Mouse (Mus musculus): Measurements from ENCODE around the gene Ntrk1. TPM values are rescaled to one million over a fixed set of nuclear protein-coding genes. Genes with fewer than 3 reads are reported as not detected.

Ntrk1 gene
- polyA plus RNA-seq, 1 experiment from 2014 or later: 0.15 TPM

GRCm38 (mm10) chr3:87738906-87739305 lies 56.1 kb downstream of the Ntrk1 start:
- Histone ChIP-seq H3K4me2 (ENCODE audit: low read length) (no peak overlapping the region), H3K4me3 (ENCODE audit: control insufficient read depth in 1 of 2, insufficient read depth in 1 of 2, low read depth in 1 of 2, low read length in 2 of 2) (no peak overlapping the region), H3K27ac (replicated peaks in 1 of 2; ENCODE audit: control insufficient read depth in 1 of 2, insufficient read depth in 1 of 2, low read depth in 2 of 2, low read length in 2 of 2) (no peak overlapping the region), H3K4me1 (ENCODE audit: control insufficient read depth in 2 of 2, insufficient read depth in 2 of 2, low read length in 2 of 2) (no peaks in the 10 kb centered on the region), H3K9me3 (ENCODE audit: control insufficient read depth, low read length) (no peaks in the 10 kb centered on the region), H3K9ac (ENCODE audit: low read length) (no peak overlapping the region), H3K36me3 (ENCODE audit: control insufficient read depth, insufficient read depth, low read length) (peaks cover 58% of the 10 kb centered on the region), H3K27me3 (ENCODE audit: control insufficient read depth, insufficient read depth, low read length) (no peaks in the 10 kb centered on the region)
- no peak for ATAC-seq (ENCODE audit: insufficient number of reproducible peaks, insufficient read depth, low FRiP score, low read depth)
- WGBS: 79% methylated on average over 5 of the region's 5 CpGs

GRCm38 (mm10) chr3:87735335-87735734 lies 59.6 kb downstream of the Ntrk1 start:
- no peak for ATAC-seq (ENCODE audit: insufficient number of reproducible peaks, insufficient read depth, low FRiP score, low read depth)
- H3K9me3 ChIP-seq (ENCODE audit: control insufficient read depth, low read length): no peaks in the 10 kb centered on the region
- H3K36me3 ChIP-seq (ENCODE audit: control insufficient read depth, insufficient read depth, low read length): peaks cover 90% of the 10 kb centered on the region
- no peaks in the 10 kb centered on the region for H3K4me1 ChIP-seq (ENCODE audit: control insufficient read depth in 2 of 2, insufficient read depth in 2 of 2, low read length in 2 of 2)
- 71% methylated on average over 9 of the region's 9 CpGs for whole genome bisulfite sequencing
- no peak overlapping the region for H3K27ac ChIP-seq (replicated peaks in 1 of 2; ENCODE audit: control insufficient read depth in 1 of 2, insufficient read depth in 1 of 2, low read depth in 2 of 2, low read length in 2 of 2)
- no peak overlapping the region for H3K9ac ChIP-seq (ENCODE audit: low read length)
- no peak overlapping the region for H3K4me2 ChIP-seq (ENCODE audit: low read length)
- no peaks in the 10 kb centered on the region for H3K27me3 ChIP-seq (ENCODE audit: control insufficient read depth, insufficient read depth, low read length)
- no peak overlapping the region for H3K4me3 ChIP-seq (ENCODE audit: control insufficient read depth in 1 of 2, insufficient read depth in 1 of 2, low read depth in 1 of 2, low read length in 2 of 2)

- no peak for ATAC-seq (ENCODE audit: insufficient number of reproducible peaks, insufficient read depth, low FRiP score, low read depth)
- no peak overlapping the region for H3K4me3 ChIP-seq (ENCODE audit: control insufficient read depth in 1 of 2, insufficient read depth in 1 of 2, low read depth in 1 of 2, low read length in 2 of 2)
- H3K27ac ChIP-seq (replicated peaks in 1 of 2; ENCODE audit: control insufficient read depth in 1 of 2, insufficient read depth in 1 of 2, low read depth in 2 of 2, low read length in 2 of 2): no peak overlapping the region
- WGBS: 67% methylated on average over 11 of the region's 11 CpGs
- H3K27me3 ChIP-seq (ENCODE audit: control insufficient read depth, insufficient read depth, low read length): no peaks in the 10 kb centered on the region
- H3K36me3 ChIP-seq (ENCODE audit: control insufficient read depth, insufficient read depth, low read length): peaks cover 96% of the 10 kb centered on the region
- H3K9me3 ChIP-seq (ENCODE audit: control insufficient read depth, low read length): no peaks in the 10 kb centered on the region
- no peak overlapping the region for H3K9ac ChIP-seq (ENCODE audit: low read length)
- H3K4me2 ChIP-seq (ENCODE audit: low read length): no peak overlapping the region
- no peaks in the 10 kb centered on the region for H3K4me1 ChIP-seq (ENCODE audit: control insufficient read depth in 2 of 2, insufficient read depth in 2 of 2, low read length in 2 of 2)
Observed at GRCm38 (mm10) chr3:87733984-87734761, 60.8 kb downstream of the Ntrk1 start.

- Histone ChIP-seq H3K27ac (replicated peaks in 1 of 2; ENCODE audit: control insufficient read depth in 1 of 2, insufficient read depth in 1 of 2, low read depth in 2 of 2, low read length in 2 of 2) (no peak overlapping the region), H3K4me2 (ENCODE audit: low read length) (no peak overlapping the region), H3K9ac (ENCODE audit: low read length) (no peak overlapping the region), H3K36me3 (ENCODE audit: control insufficient read depth, insufficient read depth, low read length) (peaks cover 99% of the 10 kb centered on the region), H3K4me3 (ENCODE audit: control insufficient read depth in 1 of 2, insufficient read depth in 1 of 2, low read depth in 1 of 2, low read length in 2 of 2) (no peak overlapping the region), H3K9me3 (ENCODE audit: control insufficient read depth, low read length) (no peaks in the 10 kb centered on the region), H3K27me3 (ENCODE audit: control insufficient read depth, insufficient read depth, low read length) (no peaks in the 10 kb centered on the region), H3K4me1 (ENCODE audit: control insufficient read depth in 2 of 2, insufficient read depth in 2 of 2, low read length in 2 of 2) (no peaks in the 10 kb centered on the region)
- no peak for ATAC-seq (ENCODE audit: insufficient number of reproducible peaks, insufficient read depth, low FRiP score, low read depth)
- WGBS: 62% methylated on average over 4 of the region's 4 CpGs
Observed at GRCm38 (mm10) chr3:87733098-87733497, 61.9 kb downstream of the Ntrk1 start.

- WGBS: 85% methylated on average over 6 of the region's 6 CpGs
- Histone ChIP-seq H3K27me3 (ENCODE audit: control insufficient read depth, insufficient read depth, low read length) (no peaks in the 10 kb centered on the region), H3K9ac (ENCODE audit: low read length) (no peak overlapping the region), H3K9me3 (ENCODE audit: control insufficient read depth, low read length) (no peaks in the 10 kb centered on the region), H3K27ac (replicated peaks in 1 of 2; ENCODE audit: control insufficient read depth in 1 of 2, insufficient read depth in 1 of 2, low read depth in 2 of 2, low read length in 2 of 2) (no peak overlapping the region), H3K4me1 (ENCODE audit: control insufficient read depth in 2 of 2, insufficient read depth in 2 of 2, low read length in 2 of 2) (no peaks in the 10 kb centered on the region), H3K36me3 (ENCODE audit: control insufficient read depth, insufficient read depth, low read length) (peaks cover 95% of the 10 kb centered on the region), H3K4me3 (ENCODE audit: control insufficient read depth in 1 of 2, insufficient read depth in 1 of 2, low read depth in 1 of 2, low read length in 2 of 2) (no peak overlapping the region), H3K4me2 (ENCODE audit: low read length) (no peak overlapping the region)
- no peak for ATAC-seq (ENCODE audit: insufficient number of reproducible peaks, insufficient read depth, low FRiP score, low read depth)
Observed at GRCm38 (mm10) chr3:87728696-87729095, 66.3 kb downstream of the Ntrk1 start.

Other genes with a start within 250 kb of the Ntrk1 start
- gene Arhgef11, start 177.6 kb downstream of the Ntrk1 start, polyA plus RNA-seq (2014; fragmentation: Nextera tagmentation; extraction: Ambion mirVana): 7.9 and 9.7 TPM in 2 replicates
- gene Lrrc71, start 46.5 kb downstream of the Ntrk1 start, polyA plus RNA-seq (2014; fragmentation: Nextera tagmentation; extraction: Ambion mirVana): 0.12 and 0.32 TPM in 2 replicates
- 0.08 TPM in 1 of 2 replicates, not detected in the other for gene Insrr, start 1.8 kb upstream of the Ntrk1 start, polyA plus RNA-seq (2014; fragmentation: Nextera tagmentation; extraction: Ambion mirVana)
- 16.2 and 17.0 TPM in 2 replicates for gene Pear1, start 29.1 kb upstream of the Ntrk1 start, polyA plus RNA-seq (2014; fragmentation: Nextera tagmentation; extraction: Ambion mirVana)
- gene Sh2d2a, start 51.6 kb upstream of the Ntrk1 start, polyA plus RNA-seq (2014; fragmentation: Nextera tagmentation; extraction: Ambion mirVana): 0.15 TPM in 1 of 2 replicates, not detected in the other
- 10.1 and 11.7 TPM in 2 replicates for gene Prcc, start 90.4 kb upstream of the Ntrk1 start, polyA plus RNA-seq (2014; fragmentation: Nextera tagmentation; extraction: Ambion mirVana)
- gene Hdgf, start 111.2 kb upstream of the Ntrk1 start, polyA plus RNA-seq (2014; fragmentation: Nextera tagmentation; extraction: Ambion mirVana): 148 and 154 TPM in 2 replicates
- 64.1 and 67.9 TPM in 2 replicates for gene Mrpl24, start 124.3 kb upstream of the Ntrk1 start, polyA plus RNA-seq (2014; fragmentation: Nextera tagmentation; extraction: Ambion mirVana)
- 18.5 and 19.3 TPM in 2 replicates for gene Isg20l2, start 135.2 kb upstream of the Ntrk1 start, polyA plus RNA-seq (2014; fragmentation: Nextera tagmentation; extraction: Ambion mirVana)
- gene Rrnad1, start 135.6 kb upstream of the Ntrk1 start, polyA plus RNA-seq (2014; fragmentation: Nextera tagmentation; extraction: Ambion mirVana): 10.9 and 14.4 TPM in 2 replicates
- 1.6 and 2.4 TPM in 2 replicates for gene Crabp2, start 153.5 kb upstream of the Ntrk1 start, polyA plus RNA-seq (2014; fragmentation: Nextera tagmentation; extraction: Ambion mirVana)
- 9.8 and 10.7 TPM in 2 replicates for gene Nes, start 175.9 kb upstream of the Ntrk1 start, polyA plus RNA-seq (2014; fragmentation: Nextera tagmentation; extraction: Ambion mirVana)
- 0.31 TPM in 1 of 2 replicates, not detected in the other for gene Bcan, start 205.1 kb upstream of the Ntrk1 start, polyA plus RNA-seq (2014; fragmentation: Nextera tagmentation; extraction: Ambion mirVana)
- 0.58 TPM in 1 of 2 replicates, not detected in the other for gene Hapln2, start 232.4 kb upstream of the Ntrk1 start, polyA plus RNA-seq (2014; fragmentation: Nextera tagmentation; extraction: Ambion mirVana)
- gene Gpatch4, start 247.9 kb upstream of the Ntrk1 start, polyA plus RNA-seq (2014; fragmentation: Nextera tagmentation; extraction: Ambion mirVana): 14.7 and 16.7 TPM in 2 replicates